Mouse (Mus musculus): ENCODE measurements around the gene Cox8a. TPM values are rescaled to one million over a fixed set of nuclear protein-coding genes. Genes with fewer than 3 reads are reported as not detected.

The Cox8a gene
- polyA plus RNA-seq, 1 experiment: 63.8 TPM

DNA sequence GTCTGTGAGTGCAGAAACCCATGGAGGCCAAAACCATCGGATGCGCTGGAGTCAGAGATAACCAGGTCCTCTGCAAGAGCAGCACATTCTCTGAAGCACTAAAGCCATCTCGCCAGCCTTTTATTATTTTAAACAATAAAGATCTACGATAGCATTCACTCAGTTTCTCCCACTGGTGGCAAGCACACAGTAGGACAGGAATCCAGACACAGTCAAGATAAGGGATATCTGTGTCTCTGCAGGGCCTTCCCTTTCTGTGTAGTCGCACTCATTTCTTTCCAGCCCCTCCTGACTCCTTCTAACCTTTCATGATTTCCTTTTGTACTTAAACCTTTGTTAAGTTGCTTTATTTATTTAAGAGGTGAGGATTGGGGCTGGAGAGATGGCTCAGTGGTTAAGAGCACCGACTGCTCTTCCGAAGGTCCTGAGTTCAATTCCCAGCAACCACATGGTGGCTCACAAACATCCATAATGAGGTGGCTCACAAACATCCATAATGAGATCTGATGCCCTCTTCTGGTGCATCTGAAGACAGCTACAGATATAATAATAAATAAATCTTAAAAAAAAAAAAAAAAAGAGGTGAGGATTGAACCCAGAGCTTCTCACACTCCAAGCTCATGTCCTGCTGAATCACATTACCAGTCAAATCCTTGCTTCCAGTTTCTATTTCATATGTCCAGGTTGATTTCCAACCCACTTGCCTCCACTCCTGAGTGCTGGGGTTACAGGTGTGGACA lies 7.3 kb downstream of the Cox8a start:
- Histone ChIP-seq H3K27me3 (ENCODE audit: control insufficient read depth) (no peaks in the 10 kb centered on the region), H3K4me1 (ENCODE audit: control insufficient read depth) (peaks cover 43% of the 10 kb centered on the region), H3K36me3 (ENCODE audit: control insufficient read depth) (peaks cover 46% of the 10 kb centered on the region), H3K9me3 (ENCODE audit: control insufficient read depth, low read length) (no peaks in the 10 kb centered on the region), H3K4me3 (replicated peaks) (no peak overlapping the region)
- TF ChIP-seq GATA1 (IDR thresholded peaks at IDR 0.05; ENCODE audit: low read length) (no peak), TAL1 (IDR thresholded peaks at IDR 0.05; ENCODE audit: low read length) (no peak)

DNA sequence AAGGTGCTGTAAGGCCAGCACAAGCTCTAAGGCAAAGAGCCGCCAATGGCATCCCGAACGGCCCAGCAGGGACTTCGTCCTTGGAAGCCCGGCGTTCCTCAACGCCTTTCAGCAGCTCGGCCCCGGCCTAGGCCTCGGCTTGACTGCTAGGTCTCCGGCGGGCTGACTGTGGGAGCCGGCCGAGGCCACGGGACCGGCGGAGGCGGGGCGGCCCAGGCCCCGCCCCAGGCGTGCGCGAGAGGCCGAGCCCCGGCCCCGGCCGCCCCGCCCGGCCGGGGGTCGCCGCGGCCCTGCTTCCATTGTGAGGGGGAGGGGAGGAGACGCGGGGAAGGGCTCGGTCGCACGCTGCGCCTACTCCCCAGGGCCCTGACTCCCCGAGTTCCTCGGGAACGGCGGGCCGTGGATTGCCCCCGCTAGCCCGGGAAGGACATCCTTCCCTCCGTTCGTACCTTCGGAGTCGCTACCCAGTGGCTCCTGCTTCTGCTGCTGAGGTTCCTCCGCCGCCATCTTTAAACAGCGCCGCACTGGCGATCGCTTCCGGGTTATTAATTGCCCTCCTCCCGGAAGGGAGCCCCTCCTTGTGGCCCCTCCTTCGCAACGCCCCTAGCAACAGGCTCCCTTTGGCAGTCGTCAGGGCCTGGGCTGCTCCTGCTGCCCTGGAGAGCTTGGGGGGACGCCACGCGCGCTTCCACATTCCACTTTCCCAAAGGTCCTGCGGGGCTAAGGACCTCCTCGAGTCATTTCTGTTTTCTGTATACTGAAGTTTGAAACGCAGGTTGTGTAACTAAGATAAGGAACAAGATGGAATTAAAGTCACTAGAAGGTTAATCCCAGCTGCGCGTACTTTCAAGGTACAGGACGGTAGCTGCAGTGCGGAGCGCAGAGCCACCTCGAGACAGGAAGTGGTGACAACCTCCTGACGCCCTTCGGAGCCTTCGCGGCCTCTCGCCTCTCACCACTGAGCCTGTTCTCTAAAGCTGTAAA lies 11.4 kb downstream of the Cox8a start, which contains the start of gene Otub1:
Gene Otub1, minus strand, starts transcription at position 564 of the 984 bp plus-strand sequence.
- Histone ChIP-seq H3K4me3 (replicated peaks) (peak within 1 kb of the TSS; percentile 95), H3K4me1 (ENCODE audit: control insufficient read depth) (peaks cover 51% of the 10 kb centered on the region), H3K9me3 (ENCODE audit: control insufficient read depth, low read length) (no peaks in the 10 kb centered on the region), H3K27me3 (ENCODE audit: control insufficient read depth) (no peaks in the 10 kb centered on the region), H3K36me3 (ENCODE audit: control insufficient read depth) (peaks cover 42% of the 10 kb centered on the region)
- TF ChIP-seq TAL1 (IDR thresholded peaks at IDR 0.05; ENCODE audit: low read length): no peak
- TF ChIP-seq GATA1 (IDR thresholded peaks at IDR 0.05; ENCODE audit: low read length): no peak

DNA sequence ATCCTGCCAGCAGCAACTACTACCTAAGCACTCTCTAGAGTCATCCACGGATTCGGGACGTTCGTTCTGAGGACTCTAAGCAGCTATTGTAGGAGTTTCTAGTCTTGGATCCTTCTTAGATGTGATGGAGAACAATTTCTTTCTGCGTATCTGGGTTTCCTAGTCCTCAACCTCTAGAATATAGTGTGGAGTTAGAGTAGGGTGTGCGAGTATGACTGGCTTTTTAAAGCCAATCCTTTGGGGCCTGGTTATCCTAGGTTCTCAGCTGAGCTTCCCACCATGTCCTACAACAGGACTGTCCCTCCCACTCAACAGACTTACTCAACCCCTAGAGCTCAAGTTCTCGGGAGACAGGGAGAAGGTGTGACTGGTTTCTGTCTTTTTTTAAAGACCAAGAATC lies 12.1 kb downstream of the Cox8a start:
- Histone ChIP-seq H3K36me3 (ENCODE audit: control insufficient read depth) (peaks cover 44% of the 10 kb centered on the region), H3K9me3 (ENCODE audit: control insufficient read depth, low read length) (no peaks in the 10 kb centered on the region), H3K4me1 (ENCODE audit: control insufficient read depth) (peaks cover 47% of the 10 kb centered on the region), H3K27me3 (ENCODE audit: control insufficient read depth) (no peaks in the 10 kb centered on the region), H3K4me3 (replicated peaks) (peak overlapping the region; percentile 95)
- TF ChIP-seq TAL1 (IDR thresholded peaks at IDR 0.05; ENCODE audit: low read length) (no peak), GATA1 (IDR thresholded peaks at IDR 0.05; ENCODE audit: low read length) (no peak)

DNA sequence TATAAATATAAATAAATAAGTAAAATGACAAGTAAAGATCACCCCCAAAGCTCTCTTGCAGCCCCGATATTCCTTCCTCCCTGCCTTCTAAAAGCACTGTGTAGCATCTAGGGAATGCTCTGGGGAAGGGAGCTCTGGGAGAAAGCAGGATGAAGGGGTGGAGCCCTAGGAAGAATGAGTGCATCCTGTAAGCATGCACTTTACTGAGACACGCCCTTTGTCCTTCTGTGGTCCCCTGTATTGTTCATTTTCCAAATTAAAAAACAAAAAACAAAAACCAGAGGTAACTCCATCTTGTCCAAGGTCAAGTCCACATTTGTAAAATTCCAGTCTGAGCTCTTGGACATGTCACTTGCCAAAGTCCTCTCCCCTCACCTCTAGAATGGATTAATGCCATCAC lies 12.5 kb downstream of the Cox8a start:
- Histone ChIP-seq H3K4me1 (ENCODE audit: control insufficient read depth) (peaks cover 48% of the 10 kb centered on the region), H3K4me3 (replicated peaks) (peak overlapping the region; percentile 95), H3K27me3 (ENCODE audit: control insufficient read depth) (no peaks in the 10 kb centered on the region), H3K36me3 (ENCODE audit: control insufficient read depth) (peaks cover 48% of the 10 kb centered on the region), H3K9me3 (ENCODE audit: control insufficient read depth, low read length) (no peaks in the 10 kb centered on the region)
- TF ChIP-seq TAL1 (IDR thresholded peaks at IDR 0.05; ENCODE audit: low read length): no peak
- TF ChIP-seq GATA1 (IDR thresholded peaks at IDR 0.05; ENCODE audit: low read length): no peak

DNA sequence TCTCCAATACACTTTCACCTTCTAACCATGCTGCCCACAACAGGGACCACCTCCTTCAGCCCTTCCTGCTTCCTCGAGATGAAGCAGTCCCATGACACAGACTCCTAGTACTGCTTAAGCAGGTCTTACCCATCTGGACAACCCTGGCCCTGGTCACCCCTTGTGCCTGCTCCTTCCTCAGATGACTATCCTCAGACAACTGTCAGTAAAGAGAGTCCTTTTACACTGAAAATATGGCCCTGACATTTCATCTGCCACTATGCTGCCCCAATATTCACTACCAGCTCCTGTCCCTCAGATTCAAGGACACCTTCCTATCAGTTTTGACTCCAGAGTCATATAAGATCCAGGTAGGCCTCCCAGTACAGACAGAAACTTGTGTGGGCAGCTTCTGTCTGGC lies 17.0 kb downstream of the Cox8a start:
- Histone ChIP-seq H3K9me3 (ENCODE audit: control insufficient read depth, low read length) (no peaks in the 10 kb centered on the region), H3K27me3 (ENCODE audit: control insufficient read depth) (no peaks in the 10 kb centered on the region), H3K36me3 (ENCODE audit: control insufficient read depth) (peaks cover 79% of the 10 kb centered on the region), H3K4me3 (replicated peaks) (no peak overlapping the region), H3K4me1 (ENCODE audit: control insufficient read depth) (peaks cover 47% of the 10 kb centered on the region)
- TF ChIP-seq TAL1 (IDR thresholded peaks at IDR 0.05; ENCODE audit: low read length) (no peak), GATA1 (IDR thresholded peaks at IDR 0.05; ENCODE audit: low read length) (no peak)

DNA sequence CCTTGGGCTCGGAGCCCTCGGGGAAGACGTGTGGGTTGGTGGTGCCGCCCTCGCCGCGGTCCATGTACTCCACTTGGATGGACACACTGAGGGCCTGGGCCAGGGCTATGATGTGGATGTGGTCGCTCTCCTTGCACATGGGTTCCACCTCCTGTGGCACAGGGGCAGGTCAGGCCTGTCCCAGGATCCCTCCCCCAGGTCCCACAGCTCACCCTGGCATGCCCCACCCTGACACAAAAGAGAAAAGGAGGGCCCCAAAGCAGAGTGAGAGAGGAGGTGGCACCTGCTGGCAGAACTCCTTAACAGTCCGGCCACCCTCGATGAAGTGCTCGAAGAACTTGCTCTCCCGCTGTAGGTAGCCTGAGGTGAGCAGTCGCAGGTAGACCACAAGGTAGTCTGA lies 18.3 kb downstream of the Cox8a start:
- peaks cover 34% of the 10 kb centered on the region for H3K4me1 ChIP-seq (ENCODE audit: control insufficient read depth)
- no peak for TF ChIP-seq TAL1 (IDR thresholded peaks at IDR 0.05; ENCODE audit: low read length)
- TF ChIP-seq GATA1 (IDR thresholded peaks at IDR 0.05; ENCODE audit: low read length): no peak
- H3K36me3 ChIP-seq (ENCODE audit: control insufficient read depth): peaks cover 76% of the 10 kb centered on the region

GRCm38 (mm10) chr19:7197445-7197844 lies 20.0 kb downstream of the Cox8a start:
- Histone ChIP-seq H3K4me3 (replicated peaks) (no peak overlapping the region), H3K4me1 (ENCODE audit: control insufficient read depth) (peaks cover 23% of the 10 kb centered on the region), H3K36me3 (ENCODE audit: control insufficient read depth) (peaks cover 59% of the 10 kb centered on the region), H3K9me3 (ENCODE audit: control insufficient read depth, low read length) (no peaks in the 10 kb centered on the region), H3K27me3 (ENCODE audit: control insufficient read depth) (no peaks in the 10 kb centered on the region)
- TF ChIP-seq TAL1 (IDR thresholded peaks at IDR 0.05; ENCODE audit: low read length): no peak
- no peak for TF ChIP-seq GATA1 (IDR thresholded peaks at IDR 0.05; ENCODE audit: low read length)

More for the DNA sequence above, 18.3 kb downstream of the Cox8a start:
- no peak overlapping the region for H3K4me3 ChIP-seq (replicated peaks)
- no peaks in the 10 kb centered on the region for H3K9me3 ChIP-seq (ENCODE audit: control insufficient read depth, low read length)
- H3K27me3 ChIP-seq (ENCODE audit: control insufficient read depth): no peaks in the 10 kb centered on the region

GRCm38 (mm10) chr19:7196741-7197270 lies 20.6 kb downstream of the Cox8a start:
- peaks cover 55% of the 10 kb centered on the region for H3K36me3 ChIP-seq (ENCODE audit: control insufficient read depth)
- peaks cover 21% of the 10 kb centered on the region for H3K4me1 ChIP-seq (ENCODE audit: control insufficient read depth)

More at GRCm38 (mm10) chr19:7196741-7197270, 20.6 kb downstream of the Cox8a start:
- H3K9me3 ChIP-seq (ENCODE audit: control insufficient read depth, low read length): no peaks in the 10 kb centered on the region
- no peak overlapping the region for H3K4me3 ChIP-seq (replicated peaks)
- H3K27me3 ChIP-seq (ENCODE audit: control insufficient read depth): no peaks in the 10 kb centered on the region
- TF ChIP-seq GATA1 (IDR thresholded peaks at IDR 0.05; ENCODE audit: low read length) (no peak), TAL1 (IDR thresholded peaks at IDR 0.05; ENCODE audit: low read length) (no peak)

Measured in erythroblast, embryonic 14.5 days (primary cell).